Comparison of ENCODE assay signal across 19 mouse cellular contexts in genomic region chr1:138940407-138940806, GRCm38 (mm10).
"Had no signal": no experiment of that assay in that cellular context is flagged by ENCODE, and none has a peak within 500 bp of the region (broad histone marks: within the 10 kb centered on the region; RNA-seq: fewer than 3 reads in every experiment).

No protein-coding gene starts in this region.

- H3K36me3 ChIP-seq: liver, embryonic 12.5 days; midbrain, embryonic 12.5 days; neural tube, embryonic 13.5 days; neural tube, embryonic 15.5 days had no signal

- H3K4me1 ChIP-seq: liver, embryonic 12.5 days; midbrain, embryonic 12.5 days; neural tube, embryonic 13.5 days; neural tube, embryonic 15.5 days had no signal

- H3K4me3 ChIP-seq: liver, embryonic 12.5 days; megakaryocyte, embryonic 14.5 days; midbrain, embryonic 12.5 days; myocyte; neural tube, embryonic 13.5 days; neural tube, embryonic 15.5 days had no signal

- H3K9me3 ChIP-seq: liver, embryonic 12.5 days; megakaryocyte, embryonic 14.5 days; midbrain, embryonic 12.5 days; neural tube, embryonic 13.5 days; neural tube, embryonic 15.5 days had no signal

- ATAC-seq: liver, embryonic 12.5 days; midbrain, embryonic 16.5 days had no signal

- H3K27ac ChIP-seq: liver, embryonic 12.5 days; liver, embryonic 14.5 days; macrophage; midbrain, embryonic 12.5 days; neural tube, embryonic 13.5 days; neural tube, embryonic 15.5 days had no signal

- H3K27me3 ChIP-seq: liver, embryonic 12.5 days; megakaryocyte, embryonic 14.5 days; midbrain, embryonic 12.5 days; neural tube, embryonic 13.5 days; neural tube, embryonic 15.5 days had no signal

- H3K9ac ChIP-seq: liver, embryonic 12.5 days; liver, embryonic 14.5 days; lung, embryonic 14.5 days; midbrain, embryonic 12.5 days; neural tube, embryonic 13.5 days; neural tube, embryonic 15.5 days had no signal

- DNase-seq: liver; lung, embryonic 14.5 days; lung, postnatal 10 days; midbrain, embryonic 14.5 days; retina, postnatal 1 day; right cerebral cortex, adult 18-20 months; right cerebral cortex, postnatal 25 days; right cerebral cortex, postnatal 4 days; spleen, adult 18-20 months; thymus, adult 18-20 months had no signal

- H3K4me2 ChIP-seq: liver, embryonic 12.5 days; lung, embryonic 14.5 days; midbrain, embryonic 12.5 days; neural tube, embryonic 13.5 days; neural tube, embryonic 15.5 days had no signal
